Mouse (Mus musculus) adrenal gland, adult (tissue): ENCODE data around the gene Mepce.
A peak's percentile ranks its signal among the peaks of the same experiment; 100 is the strongest.
"Not testable (repeated sequence)": the region's sequence is repeated elsewhere in the genome, so short reads cannot be mapped to it uniquely, and the experiment has no call there.

ENCODE experiments used
- DNase-seq, 2 experiments: peaks; one replicate each; pipeline ENCODE4 v3.0.0; 2022 to 2023; ENCODE audit warnings: low spot score in 1 of 2; ENCODE audit not compliant: inconsistent age in 2 of 2

Mepce gene

DNA sequence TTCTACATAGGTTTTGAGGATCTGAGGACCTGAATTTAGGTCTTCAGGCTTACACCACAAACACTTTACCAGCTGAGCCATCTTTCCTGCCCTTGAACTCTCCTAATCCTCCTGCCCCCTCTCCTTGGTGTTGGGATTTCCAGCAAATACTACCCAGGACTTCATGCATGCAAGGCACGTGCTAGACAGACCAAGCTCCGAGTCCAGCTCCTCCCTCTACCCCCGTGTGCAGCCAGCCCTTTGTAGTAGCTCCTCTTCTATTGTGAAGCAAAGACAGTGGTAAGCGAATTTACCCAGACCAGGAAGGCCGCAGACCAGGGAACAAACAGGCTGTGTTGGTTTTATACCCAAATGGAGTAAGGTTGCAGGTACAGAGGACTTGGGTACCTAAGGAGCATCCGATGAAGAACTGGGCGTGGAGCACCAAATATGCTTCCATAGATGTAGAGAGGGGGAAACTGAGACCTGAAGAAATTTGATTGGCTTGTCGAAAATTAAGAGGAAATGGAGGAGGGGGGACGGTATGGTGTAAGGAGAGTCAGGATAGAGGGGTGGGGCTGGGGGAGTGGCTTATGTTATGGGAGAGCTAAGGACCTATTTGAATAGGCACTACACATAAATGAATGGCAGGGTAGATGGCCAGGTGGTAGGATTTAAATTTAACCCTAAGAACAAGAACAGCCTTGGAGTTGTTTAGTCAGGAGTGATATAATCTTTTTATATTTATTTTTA lies 22.7 kb downstream of the Mepce start:
- no peak for DNase-seq

DNA sequence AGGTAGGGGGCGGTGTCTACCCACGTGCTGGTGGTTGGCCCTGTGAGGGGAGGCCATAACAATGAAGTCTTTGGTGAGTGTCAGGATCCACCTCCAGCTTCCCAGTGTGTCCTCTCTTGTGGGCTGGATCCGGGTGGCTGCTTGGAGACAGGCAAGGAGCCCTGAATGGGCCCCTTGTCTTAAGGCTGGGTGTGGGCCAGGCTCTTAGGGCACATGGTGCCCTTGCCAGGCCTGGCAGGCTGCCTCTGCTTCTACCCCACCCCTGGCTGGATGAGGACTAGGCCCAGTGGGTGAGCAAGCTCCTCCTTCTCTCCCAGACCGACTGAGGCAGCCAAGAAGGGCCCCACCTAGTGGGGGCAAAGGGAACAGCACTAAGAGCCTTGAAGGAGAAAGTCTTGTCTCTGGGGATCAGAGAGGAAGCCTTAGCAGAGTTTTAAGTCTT lies 27.5 kb downstream of the Mepce start:
- DNase-seq, result peak; percentile 88 to 93

DNA sequence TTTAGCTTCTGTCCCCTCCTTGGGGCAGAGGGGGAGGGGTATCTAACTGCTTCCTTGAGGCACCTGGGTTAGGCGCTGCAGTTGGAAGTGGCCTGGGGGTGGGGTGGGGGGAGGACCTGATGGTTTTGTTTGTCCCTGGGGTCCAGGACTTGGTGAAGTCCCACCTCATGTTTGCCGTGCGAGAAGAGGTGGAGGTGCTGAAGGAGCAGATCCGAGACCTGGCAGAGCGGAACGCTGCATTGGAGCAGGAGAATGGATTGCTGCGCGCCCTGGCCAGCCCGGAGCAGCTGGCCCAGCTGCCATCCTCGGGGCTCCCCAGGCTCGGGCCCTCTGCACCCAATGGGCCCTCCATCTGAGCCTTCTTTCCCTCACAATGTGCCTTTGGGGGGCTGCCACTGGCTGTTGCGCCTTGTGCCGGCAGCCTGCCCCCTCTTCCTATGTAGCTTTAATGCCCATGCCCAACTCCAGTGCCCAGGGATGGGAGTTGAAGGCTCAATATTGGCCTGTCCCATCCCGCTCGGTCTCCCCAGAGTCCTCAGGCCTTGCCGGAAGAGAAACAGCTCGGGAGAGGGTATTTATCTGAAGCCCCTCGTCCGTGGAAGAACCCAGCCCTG lies 28.4 kb downstream of the Mepce start:
- DNase-seq, result peak in 1 of 2 experiments; percentile 35

DNA sequence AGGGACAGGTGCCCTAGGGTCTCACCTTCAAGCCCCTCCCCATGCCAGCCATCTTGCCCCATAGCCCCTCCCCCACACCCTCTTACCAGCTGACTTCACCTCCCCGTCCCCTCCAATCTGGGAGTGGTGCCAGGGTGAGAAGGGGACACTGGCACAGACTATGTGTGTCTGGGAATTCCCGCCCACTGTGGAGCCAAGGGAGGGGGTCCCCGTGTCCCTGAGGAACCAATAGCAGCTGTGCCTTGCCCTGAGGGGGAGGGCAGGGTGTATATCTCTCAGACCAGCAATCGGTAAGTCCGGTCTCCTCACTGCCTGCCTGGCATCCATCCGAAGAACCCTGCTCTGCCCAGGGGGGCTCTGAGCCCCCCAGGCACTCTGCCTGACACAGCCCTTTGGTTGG lies 29.6 kb downstream of the Mepce start:
- peak; percentile 41 to 58 for DNase-seq

DNA sequence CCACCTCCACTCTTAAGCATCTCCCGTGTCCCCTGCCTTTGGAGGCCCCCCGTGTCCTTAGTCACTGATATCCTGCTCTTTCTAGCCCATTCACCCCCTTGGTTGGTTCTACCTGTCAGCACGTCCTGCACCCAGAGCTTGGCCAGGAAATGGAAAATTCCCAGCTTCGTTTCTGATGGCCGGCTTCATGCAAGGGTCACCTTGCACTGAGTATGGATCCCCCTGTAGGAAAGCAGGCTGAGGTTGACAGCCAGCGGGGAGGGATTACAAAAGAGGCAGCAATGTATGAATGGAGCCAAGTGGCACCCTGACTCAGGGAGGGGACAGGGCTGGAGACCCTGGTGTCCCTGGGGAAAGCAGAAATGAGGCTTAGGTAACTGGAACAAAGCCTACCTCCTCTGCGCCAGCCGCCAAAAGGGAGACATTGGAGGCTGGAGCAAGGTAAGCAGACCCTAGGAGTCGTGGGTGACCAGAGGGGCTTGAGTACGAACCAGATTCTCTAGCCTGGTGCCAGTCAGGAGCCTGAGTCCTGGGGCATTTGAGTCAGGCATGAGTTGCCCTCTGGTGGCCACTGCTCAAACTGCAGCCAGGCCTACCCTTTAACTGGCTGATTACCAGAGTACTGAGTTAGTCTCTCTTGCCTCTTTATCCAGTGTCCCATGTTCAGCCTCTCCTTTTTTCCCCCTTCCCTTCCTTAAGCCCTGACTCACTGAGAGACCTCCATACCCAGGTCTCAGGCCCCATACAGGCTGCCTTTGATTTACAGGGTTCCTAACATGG lies 30.4 kb downstream of the Mepce start:
- DNase-seq, result peak; percentile 84 to 96

DNA sequence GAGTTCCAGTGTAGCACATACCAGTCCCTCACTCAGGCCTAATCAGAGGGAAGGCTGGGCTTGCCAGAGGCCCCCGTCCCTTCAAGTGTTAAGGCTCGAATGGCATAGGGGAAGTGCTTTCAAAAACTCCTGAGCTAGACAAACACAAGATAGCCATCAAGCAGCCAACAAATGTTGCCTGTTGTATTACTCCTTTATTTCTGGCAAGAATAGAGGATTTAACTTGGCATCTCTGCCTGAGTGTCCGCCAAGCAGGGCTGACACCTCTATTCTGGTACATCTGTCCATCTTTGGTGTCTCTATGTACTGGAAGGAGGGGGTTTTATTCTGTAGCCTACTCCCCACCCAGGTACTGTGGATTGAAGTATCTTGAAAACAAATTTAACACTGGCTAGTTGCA lies 31.3 kb downstream of the Mepce start:
- DNase-seq, result no peak

DNA sequence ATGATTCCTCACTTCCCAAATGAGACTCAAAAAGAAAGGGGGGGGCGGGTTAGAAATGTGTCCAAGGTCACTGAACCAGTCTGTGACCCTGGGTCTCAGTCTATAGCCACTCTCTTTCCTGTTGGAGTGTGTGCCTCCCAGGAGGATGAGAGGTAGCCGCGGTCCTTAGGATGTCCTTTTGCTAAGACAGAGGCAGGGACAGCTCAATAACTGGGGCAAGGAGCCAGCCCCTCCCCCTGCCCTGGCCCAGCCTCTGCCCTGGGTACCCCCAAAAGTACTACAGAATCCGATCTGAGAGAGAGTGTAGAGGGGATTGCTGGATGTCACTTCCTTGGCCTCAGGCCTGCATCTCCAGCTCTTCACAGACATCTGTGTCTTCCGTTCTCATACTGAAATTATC lies 32.0 kb downstream of the Mepce start:
- no peak for DNase-seq

DNA sequence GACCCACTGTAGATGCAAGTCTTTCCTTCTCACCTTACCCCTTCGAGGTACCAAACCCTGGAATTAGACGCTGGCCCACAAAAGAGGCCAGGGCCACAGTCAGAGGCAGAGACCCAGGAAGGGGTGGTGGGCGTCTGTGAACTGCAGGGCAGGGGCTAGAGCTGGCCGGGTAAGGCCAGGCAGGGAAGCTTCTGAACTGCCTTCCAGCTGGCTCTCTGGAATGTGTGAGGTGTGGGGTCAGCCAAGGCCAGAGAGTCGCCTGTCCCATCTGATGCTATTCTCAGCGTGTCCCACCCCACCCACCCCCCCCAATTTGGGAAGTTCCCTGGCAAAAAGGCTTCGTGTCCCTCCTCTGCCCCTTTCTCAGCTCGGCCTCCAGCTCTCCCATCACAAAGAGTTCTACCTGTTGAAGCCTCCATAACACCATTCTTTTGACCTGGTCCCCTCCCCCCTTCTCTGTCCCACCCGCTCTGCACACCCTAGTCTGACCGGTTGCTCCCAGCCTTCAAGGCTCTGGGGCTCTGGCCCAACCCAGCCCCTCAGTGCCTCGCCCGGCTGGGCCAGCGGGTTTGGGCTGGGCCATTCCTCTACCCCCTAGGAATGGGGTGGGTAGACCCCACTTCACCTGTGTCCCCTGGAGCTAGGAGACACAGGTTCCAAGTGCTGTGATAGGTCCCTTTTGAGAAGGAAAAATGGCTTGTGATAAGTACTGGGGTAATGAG lies 34.2 kb downstream of the Mepce start:
- no peak for DNase-seq

DNA sequence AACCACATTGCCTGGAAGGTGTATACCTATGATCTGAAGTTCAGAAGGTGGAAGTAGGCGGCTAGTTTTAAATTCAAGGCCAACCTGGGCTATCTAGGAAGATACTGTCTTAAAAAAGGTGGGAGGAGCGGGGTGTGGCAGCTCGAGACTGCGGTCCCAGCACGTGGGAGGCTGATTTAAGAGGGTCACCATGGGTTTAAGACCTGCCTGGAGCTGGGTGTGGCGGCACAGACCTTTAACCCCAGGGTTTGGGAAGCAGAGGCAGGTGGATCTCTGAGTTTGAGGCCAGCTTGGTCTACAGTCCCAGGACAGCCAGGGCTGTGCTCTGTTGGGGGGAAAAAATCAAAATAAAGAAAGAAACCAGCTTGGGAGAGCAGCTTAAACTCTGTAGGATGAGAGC lies 35.5 kb downstream of the Mepce start:
- DNase-seq, result no peak

DNA sequence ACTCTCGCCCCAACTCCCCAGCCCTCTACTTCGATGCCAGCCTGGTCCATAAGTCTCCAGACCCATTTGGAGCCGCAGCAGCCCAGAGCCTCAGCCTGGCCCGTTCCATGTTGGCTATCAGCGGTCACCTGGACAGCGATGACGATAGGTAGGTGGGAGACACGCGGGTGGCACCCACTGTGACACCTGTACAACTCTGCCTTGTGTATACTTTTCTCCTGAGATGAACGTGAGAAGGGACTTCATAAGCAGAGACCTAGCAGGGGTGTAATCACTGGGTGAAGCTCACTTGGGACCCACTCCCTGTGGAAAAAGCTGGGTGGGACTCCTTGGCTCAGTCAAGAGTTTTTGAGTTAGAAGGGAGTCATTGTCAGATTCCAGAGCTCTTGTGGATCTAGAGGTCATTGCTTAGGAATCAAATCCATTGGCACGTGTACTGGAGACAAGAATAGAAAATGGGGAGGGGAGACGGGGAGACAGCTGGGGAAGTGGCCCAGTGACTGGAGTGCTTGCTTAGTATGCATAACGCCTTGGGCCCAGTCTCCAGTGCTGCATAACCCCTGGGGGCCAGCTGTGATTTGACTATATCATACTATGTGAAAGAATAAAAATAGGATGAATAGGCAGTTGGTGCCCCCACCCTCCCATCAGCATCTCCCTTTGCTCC lies 36.1 kb downstream of the Mepce start:
- no peak for DNase-seq

DNA sequence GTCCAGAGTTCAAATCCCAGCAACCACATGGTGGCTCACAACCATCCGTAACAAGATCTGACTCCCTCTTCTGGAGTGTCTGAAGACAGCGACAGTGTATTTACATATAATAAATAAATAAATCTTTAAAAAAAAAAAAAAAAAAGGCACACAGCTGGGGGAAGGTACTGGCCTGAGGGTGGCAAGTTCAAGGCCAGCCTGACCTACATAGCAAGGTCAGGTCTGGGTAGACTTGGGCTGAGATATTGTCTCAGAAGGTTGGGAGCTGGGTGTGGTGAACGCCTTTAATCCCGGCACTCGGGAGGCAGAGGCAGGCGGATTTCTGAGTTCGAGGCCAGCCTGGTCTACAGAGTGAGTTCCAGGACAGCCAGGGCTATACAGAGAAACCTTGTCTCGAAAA lies 37.2 kb downstream of the Mepce start:
- DNase-seq, result not testable (repeated sequence)

DNA sequence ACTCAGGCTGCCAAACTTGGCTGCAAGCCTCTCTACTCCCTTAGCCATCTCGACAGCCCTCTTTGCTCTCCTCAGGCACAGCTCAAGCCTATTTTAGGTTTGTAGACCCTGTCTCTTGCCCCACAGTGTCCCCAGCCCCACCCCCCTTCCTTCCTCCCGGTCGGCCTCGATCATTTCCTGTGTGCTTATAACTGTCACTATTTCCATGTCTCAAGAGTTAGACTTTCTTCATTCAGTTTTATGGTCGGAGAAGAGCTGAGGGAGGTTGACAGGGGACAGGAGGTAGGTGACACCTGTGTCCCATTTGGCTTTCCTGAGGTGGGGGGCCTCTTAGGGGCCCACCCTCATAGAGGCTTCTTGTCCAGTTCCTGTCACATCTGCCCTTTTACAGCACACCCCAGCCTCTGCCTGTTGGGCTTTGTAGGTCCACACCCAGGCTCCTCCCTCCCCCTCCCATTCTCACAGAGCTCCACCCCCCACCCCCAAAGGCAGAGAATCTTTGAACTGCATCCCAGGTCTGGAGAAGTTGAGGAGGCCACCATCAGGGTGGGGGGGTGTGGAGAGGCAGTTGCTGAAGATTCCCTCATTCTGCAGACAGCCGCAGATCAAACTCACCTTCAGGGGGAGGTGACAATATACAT lies 38.1 kb downstream of the Mepce start:
- peak in 1 of 2 experiments; percentile 48 for DNase-seq

DNA sequence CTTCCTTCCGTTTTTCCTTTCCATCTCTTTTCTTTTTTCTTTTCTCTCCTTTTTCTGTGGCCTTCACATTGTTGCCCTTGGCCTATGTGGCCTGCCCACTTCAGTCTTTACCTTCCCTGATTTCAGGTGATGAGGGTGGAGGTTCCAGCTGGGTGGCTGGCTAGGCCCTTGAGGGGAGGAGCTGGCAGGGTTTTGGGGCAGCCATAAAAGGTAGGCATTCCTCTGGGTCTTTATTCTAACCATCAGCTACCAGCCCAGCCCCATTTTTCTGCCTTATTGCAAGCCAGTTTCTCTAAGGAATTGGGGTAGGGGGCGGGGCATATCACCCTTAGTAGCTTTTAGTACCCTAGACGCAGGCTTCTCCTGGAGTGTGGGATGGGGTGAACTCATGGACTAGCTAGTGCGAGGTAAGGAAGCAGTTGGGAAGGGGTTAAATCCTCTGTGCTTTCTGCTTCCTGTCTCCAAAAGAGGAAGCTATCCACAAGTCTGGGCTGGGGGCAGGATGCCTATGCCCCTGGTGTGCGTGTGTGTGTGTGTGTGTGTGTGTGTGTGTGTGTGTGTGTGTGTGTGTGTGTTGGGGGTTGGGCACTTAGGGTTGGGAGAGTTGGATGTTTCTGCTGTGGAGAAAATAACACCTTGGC lies 39.2 kb downstream of the Mepce start:
- DNase-seq, result peak in 1 of 2 experiments; percentile 62

DNA sequence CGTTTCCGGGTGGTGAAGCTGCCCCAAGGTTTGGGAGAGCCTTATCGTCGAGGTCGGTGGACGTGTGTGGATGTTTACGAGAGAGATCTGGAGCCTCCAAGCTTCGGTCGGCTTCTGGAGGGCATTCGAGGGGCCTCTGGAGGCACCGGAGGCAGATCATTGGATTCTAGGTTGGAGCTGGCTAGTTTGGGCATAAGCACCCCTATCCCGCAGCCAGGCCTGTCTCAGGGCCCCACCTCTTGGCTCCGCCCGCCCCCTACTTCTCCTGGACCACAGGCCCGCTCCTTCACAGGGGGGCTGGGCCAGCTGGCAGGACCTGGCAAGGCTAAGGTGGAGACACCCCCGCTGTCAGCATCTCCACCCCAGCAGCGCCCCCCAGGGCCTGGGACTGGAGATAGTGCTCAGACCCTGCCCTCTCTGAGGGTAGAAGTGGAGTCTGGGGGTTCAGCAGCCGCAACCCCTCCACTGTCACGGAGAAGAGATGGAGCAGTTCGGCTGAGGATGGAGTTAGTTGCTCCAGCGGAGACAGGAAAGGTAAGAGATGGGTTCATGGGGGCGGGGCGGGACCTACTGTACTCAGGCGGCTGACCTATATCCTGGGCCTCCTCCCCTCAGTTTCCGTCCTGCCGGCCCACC lies 40.0 kb downstream of the Mepce start:
- peak; percentile 67 to 80 for DNase-seq

DNA sequence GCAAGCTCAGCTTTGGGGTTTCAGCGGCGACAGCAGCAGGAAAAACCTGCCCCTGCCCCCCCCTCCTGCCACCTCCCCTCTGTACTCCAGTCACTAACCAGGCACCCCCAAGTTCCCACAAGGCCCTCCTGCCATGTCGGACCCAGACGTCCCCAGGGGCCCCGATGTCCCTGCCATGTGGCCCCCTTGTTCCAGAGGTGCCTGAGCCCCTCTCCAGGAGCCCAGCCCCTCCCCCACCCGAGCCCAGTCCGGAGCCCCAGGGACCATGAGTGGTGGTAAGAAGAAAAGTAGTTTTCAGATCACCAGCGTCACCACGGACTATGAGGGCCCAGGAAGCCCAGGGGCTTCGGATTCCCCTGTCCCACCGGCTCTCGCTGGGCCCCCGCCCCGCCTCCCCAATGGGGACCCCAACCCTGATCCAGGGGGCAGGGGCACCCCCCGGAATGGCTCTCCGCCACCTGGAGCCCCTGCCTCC lies 40.6 kb downstream of the Mepce start:
- DNase-seq, result peak in 1 of 2 experiments; percentile 55

DNA sequence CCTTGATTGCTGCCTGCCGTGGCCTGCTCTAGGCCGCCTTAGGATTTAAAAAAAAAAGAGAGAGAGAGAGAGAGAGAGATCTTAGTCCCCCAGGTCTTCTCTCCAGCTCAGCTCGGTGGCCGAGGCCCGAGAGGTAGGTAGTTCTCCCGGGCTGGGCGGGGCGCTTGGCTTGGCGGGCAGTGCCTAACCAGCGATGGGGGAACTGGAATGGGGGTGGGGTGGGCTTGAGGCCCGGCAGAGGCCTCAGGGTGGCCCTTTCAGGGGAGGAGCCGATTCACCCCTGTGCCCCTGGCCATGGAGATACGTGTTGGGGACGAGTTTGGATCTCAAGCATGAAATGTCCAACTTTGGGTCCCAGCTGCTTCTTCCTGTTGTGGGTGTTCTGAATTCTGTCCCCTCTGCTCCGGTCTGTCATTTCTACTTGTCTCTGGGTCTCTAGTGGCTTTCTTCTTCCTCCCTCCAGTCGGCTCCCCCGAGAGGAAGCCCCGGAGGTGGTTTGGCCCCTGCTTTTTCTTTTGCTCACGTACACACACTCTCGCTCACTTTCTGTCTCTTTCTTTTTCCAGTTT lies 41.1 kb downstream of the Mepce start:
- peak; percentile 78 to 90 for DNase-seq

DNA sequence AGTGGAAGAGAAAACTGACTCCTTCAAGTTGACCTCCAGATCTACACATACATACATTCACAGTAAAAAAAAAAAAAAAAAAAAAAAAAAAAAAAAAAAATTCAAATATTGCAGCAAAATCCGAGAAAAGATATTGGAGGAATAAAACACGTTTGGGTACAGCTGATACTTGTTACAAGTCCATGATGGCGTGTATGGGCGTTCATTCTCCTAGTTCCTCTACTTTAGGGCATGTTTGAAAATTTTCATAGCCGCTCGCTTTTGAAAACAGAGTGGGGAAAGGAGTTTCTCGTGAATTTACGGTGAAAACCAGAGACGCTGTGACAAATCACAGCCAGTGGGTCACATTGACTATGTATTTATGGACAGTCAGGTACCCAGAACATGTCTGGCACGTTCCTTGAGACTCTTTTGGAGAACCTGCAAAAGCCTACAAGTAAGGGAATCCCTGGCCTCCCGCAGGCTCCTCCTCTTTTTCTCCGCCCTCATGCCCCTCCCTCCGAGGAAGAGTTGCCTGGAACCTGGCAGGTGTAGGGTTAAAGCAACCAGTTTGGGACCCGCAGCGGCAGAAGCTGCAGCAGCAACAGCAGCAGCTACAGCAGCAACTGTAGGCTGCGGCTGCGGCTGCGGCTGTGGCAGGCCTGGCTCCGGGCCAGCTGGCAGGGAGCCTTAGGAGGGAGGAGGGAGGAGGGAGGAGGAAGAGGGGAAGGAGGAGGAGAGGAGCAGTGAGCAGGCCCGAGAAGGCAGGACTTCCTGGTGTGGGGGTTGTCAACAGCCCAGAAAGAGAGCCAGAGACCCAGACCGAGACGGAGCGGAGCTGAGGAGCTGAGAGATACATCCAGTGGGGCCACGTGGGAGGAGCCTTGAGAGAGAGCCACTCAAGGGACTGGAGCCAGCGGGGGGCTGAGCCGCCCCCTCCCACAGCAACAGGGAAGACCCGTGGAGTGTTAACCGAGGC lies 42.0 kb downstream of the Mepce start, which contains the start of gene Tsc22d4:
TSS of gene Tsc22d4 (plus strand) at position 517 of the 958 bp plus-strand sequence.
- DNase-seq, result peak; percentile 93 to 97

DNA sequence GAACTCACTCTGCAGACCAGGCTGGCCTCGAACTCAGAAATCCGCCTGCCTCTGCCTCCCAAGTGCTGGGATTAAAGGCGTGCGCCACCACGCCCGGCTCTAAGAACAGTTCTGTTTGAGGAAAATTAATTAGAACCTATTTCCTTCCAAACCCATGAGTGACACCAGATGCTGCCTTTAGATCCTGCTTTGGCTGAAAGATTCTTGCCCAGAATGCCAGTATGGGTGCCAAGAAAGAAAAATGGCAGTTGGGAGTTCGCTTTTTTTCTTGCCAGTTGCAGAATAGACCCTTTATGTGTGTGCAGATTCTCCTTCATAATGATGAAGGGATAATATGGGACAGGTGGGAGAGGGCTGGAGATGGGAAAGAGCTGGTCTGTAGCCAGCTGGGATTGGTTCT lies 43.3 kb downstream of the Mepce start:
- no peak for DNase-seq
